Mouse (Mus musculus) left cerebral cortex, postnatal 25 days (tissue): ENCODE results near the gene Mfap5. TPM values are rescaled to one million over a fixed set of nuclear protein-coding genes. Genes with fewer than 3 reads are reported as not detected.
"Not testable (repeated sequence)": the region's sequence is repeated elsewhere in the genome, so short reads cannot be mapped to it uniquely, and the experiment has no call there.

Experiments
- DNase-seq, 2 experiments: peaks; one replicate each; pipeline ENCODE4 v3.0.0; 2022; ENCODE audit warnings: low spot score in 2 of 2, mixed read lengths in 1 of 2
- intact Hi-C: fragments of 180-260 bp; cut with DNase I; formaldehyde crosslinking; loops from one replicate; pipeline ENCODE4 v1.15.1; 2025
- total RNA-seq, 2 experiments: library from RNA; stranded (reverse); gene quantifications; 2 replicates each; pipeline ENCODE4 v1.2.3; 2021

The Mfap5 gene
- total RNA-seq, 2 experiments from 2014 or later = 0.32 to 1.2 TPM

- no peak for DNase-seq
- intact Hi-C loops = no loop called here
Observed at GRCm38 (mm10) chr6:122508494-122508893, 2.8 kb downstream of the Mfap5 start.

- DNase-seq = no peak
- intact Hi-C loops = no loop called here
Observed at GRCm38 (mm10) chr6:122512914-122513878, 7.6 kb downstream of the Mfap5 start.

- intact Hi-C loops = no loop called here
- DNase-seq = no peak
Observed at GRCm38 (mm10) chr6:122514312-122514711, 8.7 kb downstream of the Mfap5 start.

GRCm38 (mm10) chr6:122515762-122516161 is 10.1 kb downstream of the Mfap5 start:
- intact Hi-C loops, DNase-seq: not testable (repeated sequence)

- intact Hi-C loops = no loop called here
- no peak for DNase-seq
Observed at GRCm38 (mm10) chr6:122517668-122518067, 12.0 kb downstream of the Mfap5 start.

GRCm38 (mm10) chr6:122519384-122519783 is 13.7 kb downstream of the Mfap5 start:
- peak; percentile 26 to 43 for DNase-seq
- intact Hi-C loops = loop anchor here (1.0 kb wide), 1 partner anchor 119 kb away; no protein-coding TSS in a partner anchor

- DNase-seq = peak in 1 of 2 experiments; percentile 36
- intact Hi-C loops = no loop called here
Observed at GRCm38 (mm10) chr6:122522595-122522994, 16.9 kb downstream of the Mfap5 start.

GRCm38 (mm10) chr6:122523289-122523688 is 17.6 kb downstream of the Mfap5 start:
- intact Hi-C loops = no loop called here
- DNase-seq = no peak

GRCm38 (mm10) chr6:122527596-122527995 is 22.0 kb downstream of the Mfap5 start:
- intact Hi-C loops = loop anchor here (5.0 kb wide), 1 partner anchor 35 kb away; no protein-coding TSS in a partner anchor
- DNase-seq = no peak

- peak in 1 of 2 experiments; percentile 27 for DNase-seq
- intact Hi-C loops = loop anchor here (5.0 kb wide), 1 partner anchor 34 kb away; no protein-coding TSS in a partner anchor
Observed at GRCm38 (mm10) chr6:122528136-122528535, 22.5 kb downstream of the Mfap5 start.

- intact Hi-C loops = no loop called here
Observed at GRCm38 (mm10) chr6:122531466-122532174, 26.0 kb downstream of the Mfap5 start.

GRCm38 (mm10) chr6:122532883-122533302 is 27.2 kb downstream of the Mfap5 start:
- DNase-seq = no peak

More at GRCm38 (mm10) chr6:122531466-122532174, 26.0 kb downstream of the Mfap5 start:
- no peak for DNase-seq

GRCm38 (mm10) chr6:122534032-122534431 is 28.4 kb downstream of the Mfap5 start:
- intact Hi-C loops = no loop called here
- DNase-seq = no peak

More at GRCm38 (mm10) chr6:122532883-122533302, 27.2 kb downstream of the Mfap5 start:
- intact Hi-C loops = no loop called here

- intact Hi-C loops = no loop called here
- peak in 1 of 2 experiments; percentile 56 for DNase-seq
Observed at GRCm38 (mm10) chr6:122539564-122539963, 33.9 kb downstream of the Mfap5 start.

- DNase-seq, intact Hi-C loops: not testable (repeated sequence)
Observed at GRCm38 (mm10) chr6:122542459-122542858, 36.8 kb downstream of the Mfap5 start.

GRCm38 (mm10) chr6:122543574-122543973 is 37.9 kb downstream of the Mfap5 start:
- intact Hi-C loops = no loop called here
- DNase-seq = no peak

GRCm38 (mm10) chr6:122544672-122545071 is 39.0 kb downstream of the Mfap5 start:
- intact Hi-C loops = no loop called here

GRCm38 (mm10) chr6:122545289-122545882 is 39.7 kb downstream of the Mfap5 start:
- intact Hi-C loops = no loop called here
- DNase-seq = no peak

More at GRCm38 (mm10) chr6:122544672-122545071, 39.0 kb downstream of the Mfap5 start:
- DNase-seq = no peak

- intact Hi-C loops = no loop called here
- DNase-seq = no peak
Observed at GRCm38 (mm10) chr6:122545948-122546347, 40.3 kb downstream of the Mfap5 start.

GRCm38 (mm10) chr6:122553606-122554005 is 48.0 kb downstream of the Mfap5 start, which contains the start of gene Aicda:
Gene Aicda, plus strand, starts transcription at chr6:122553801.
- no peak for DNase-seq
- intact Hi-C loops = no loop called here
